Mouse (Mus musculus) embryonic facial prominence, embryonic 11.5 days (tissue): Measurements from ENCODE around the gene Cutc. TPM values are rescaled to one million over a fixed set of nuclear protein-coding genes. Genes with fewer than 3 reads are reported as not detected.

Source experiments
- ATAC-seq: fragments of 200-750 bp; cut with Nextera tagmentation; replicated peaks from 2 replicates; pipeline ENCODE4 v1.8.0; 2017; ENCODE audit warnings: low read depth; ENCODE audit not compliant: insufficient number of reproducible peaks, low FRiP score, low TSS enrichment
- DNase-seq: peaks from one replicate; pipeline ENCODE4 v3.0.0-alpha.2; 2015; ENCODE audit warnings: low spot score
- H3K27ac ChIP-seq: fragments of 300-500 bp; sonication (generic); replicated peaks from 2 replicates; pipeline ENCODE4 v1.5.1; 2014; ENCODE audit warnings: mild to moderate bottlenecking, low read depth, low read length, control low read depth
- H3K27me3 ChIP-seq: fragments of 300-500 bp; sonication (generic); 2 replicates; pipeline ENCODE4 v1.6.1; 2014; ENCODE audit warnings: mild to moderate bottlenecking, low read length, moderate library complexity, mixed read lengths; ENCODE audit not compliant: control insufficient read depth, insufficient read depth
- H3K36me3 ChIP-seq: fragments of 300-500 bp; sonication (generic); replicated peaks from 2 replicates; pipeline ENCODE4 v1.6.1; 2014; ENCODE audit warnings: low read depth, mild to moderate bottlenecking, low read length, moderate library complexity, mixed read lengths; ENCODE audit not compliant: control insufficient read depth, insufficient read depth
- H3K4me1 ChIP-seq: fragments of 300-500 bp; sonication (generic); 2 replicates; pipeline ENCODE4 v1.6.1; 2014; ENCODE audit warnings: low read length, mixed read lengths; ENCODE audit not compliant: control insufficient read depth, insufficient read depth
- H3K4me2 ChIP-seq: fragments of 300-500 bp; sonication (generic); 2 replicates; pipeline ENCODE4 v1.6.1; 2014; ENCODE audit warnings: low read depth, mild to moderate bottlenecking, control low read depth, low read length, moderate library complexity
- H3K4me3 ChIP-seq: fragments of 300-500 bp; sonication (generic); 2 replicates; pipeline ENCODE4 v1.5.1; 2014; ENCODE audit warnings: low read depth, low read length, control low read depth
- H3K9ac ChIP-seq: fragments of 300-500 bp; sonication (generic); replicated peaks from 2 replicates; pipeline ENCODE4 v1.6.1; 2014; ENCODE audit warnings: mild to moderate bottlenecking, control low read depth, low read length
- H3K9me3 ChIP-seq: fragments of 300-500 bp; sonication (generic); replicated peaks from 2 replicates; pipeline ENCODE4 v1.6.1; 2016; ENCODE audit warnings: mild to moderate bottlenecking, low read length, inconsistent platforms, mixed read lengths; ENCODE audit not compliant: control insufficient read depth
- WGBS: fragments of 180-500 bp; shearing (Covaris S2); extraction: QIAGEN DNeasy Blood & Tissue Kit; methylation state at CpG from one replicate; pipeline ENCODE4 v1.1.7; 2014; 5-methylcytosine and 5-hydroxymethylcytosine counted together
- polyA plus RNA-seq: library from polyadenylated mRNA; unstranded; fragments of >200 nt; fragmentation: Nextera tagmentation; extraction: Ambion mirVana; gene quantifications from 2 replicates; pipeline ENCODE4 v1.2.1, GENCODE M21; 2014

Cutc gene
- polyA plus RNA-seq, 1 experiment from 2014 or later, result 15.0 TPM

DNA sequence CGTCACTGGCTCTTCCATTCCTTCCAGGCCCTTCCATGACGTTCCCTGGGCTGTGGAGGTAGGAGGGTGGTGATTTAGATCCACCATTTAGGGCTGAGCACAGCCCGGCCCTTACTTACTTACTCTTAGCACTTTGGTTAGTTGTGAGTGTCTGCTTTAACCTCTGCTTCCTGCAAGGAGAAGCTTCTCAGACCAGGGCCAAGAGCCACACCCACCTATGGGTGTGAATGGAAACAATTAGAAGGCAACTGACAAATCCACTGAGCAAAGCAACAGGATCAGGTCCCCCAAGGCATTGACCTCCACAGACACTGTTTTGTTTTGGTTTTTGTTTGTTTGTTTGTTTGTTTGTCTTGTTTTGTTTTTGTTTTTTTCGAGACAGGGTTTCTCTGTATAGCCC lies 56.5 kb downstream of the Cutc start:
- H3K36me3 ChIP-seq, result no peaks in the 10 kb centered on the region
- no peak for ATAC-seq
- 35% methylated on average over 4 of the region's 4 CpGs for WGBS

DNA sequence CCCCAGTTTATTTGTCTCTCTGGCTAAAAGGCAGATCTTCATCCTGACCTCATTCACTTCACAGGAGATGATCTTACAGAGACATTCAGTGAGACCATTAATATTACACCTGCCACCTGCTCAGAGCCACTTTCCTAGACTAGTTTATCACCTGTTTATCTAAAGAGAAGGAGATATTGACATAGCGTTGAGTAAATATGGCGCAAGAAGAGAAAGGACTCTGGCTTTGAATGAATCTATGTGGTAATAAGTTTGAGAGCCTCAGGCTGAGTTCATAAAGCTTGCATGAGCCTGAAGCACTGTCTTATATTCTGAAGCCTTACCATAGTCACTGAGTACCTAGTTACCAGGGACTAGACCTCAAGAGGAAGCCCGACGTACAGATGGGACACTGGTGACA lies 58.6 kb downstream of the Cutc start:
- Histone ChIP-seq H3K27ac (no peak overlapping the region), H3K27me3 (no peaks in the 10 kb centered on the region), H3K9ac (no peak overlapping the region), H3K36me3 (no peaks in the 10 kb centered on the region), H3K4me3 (no peak overlapping the region), H3K9me3 (no peaks in the 10 kb centered on the region), H3K4me1 (no peaks in the 10 kb centered on the region), H3K4me2 (no peak overlapping the region)
- no peak for DNase-seq
- 96% methylated on average over 4 of the region's 4 CpGs for WGBS
- ATAC-seq, result no peak

More for the DNA sequence above, 56.5 kb downstream of the Cutc start:
- Histone ChIP-seq H3K9me3 (no peaks in the 10 kb centered on the region), H3K4me3 (no peak overlapping the region), H3K27me3 (no peaks in the 10 kb centered on the region), H3K9ac (no peak overlapping the region), H3K27ac (no peak overlapping the region), H3K4me2 (no peak overlapping the region), H3K4me1 (no peaks in the 10 kb centered on the region)
- DNase-seq, result no peak

DNA sequence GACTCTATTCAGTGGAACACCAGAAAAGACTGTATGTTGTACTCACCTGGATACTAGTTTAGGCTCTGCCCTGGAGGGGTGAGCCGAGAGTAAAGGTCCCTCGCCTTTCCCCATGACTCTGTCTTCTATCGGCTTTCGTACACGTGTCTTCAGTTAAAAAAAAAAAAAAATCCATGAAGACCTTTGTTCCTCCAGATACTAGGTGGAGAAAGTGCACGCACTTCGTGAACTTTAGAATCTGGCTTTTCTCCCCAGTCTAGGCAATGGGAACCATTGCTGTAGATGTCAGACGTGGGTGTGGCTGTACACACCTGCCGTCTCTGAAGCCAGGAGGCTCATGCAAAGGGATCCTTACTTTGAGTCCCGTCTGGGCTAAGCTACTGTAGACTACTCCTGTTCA lies 60.5 kb downstream of the Cutc start:
- H3K4me3 ChIP-seq, result no peak overlapping the region
- no peak overlapping the region for H3K4me2 ChIP-seq
- DNase-seq (no peak), ATAC-seq (no peak)
- no peaks in the 10 kb centered on the region for H3K27me3 ChIP-seq
- no peaks in the 10 kb centered on the region for H3K9me3 ChIP-seq
- no peaks in the 10 kb centered on the region for H3K36me3 ChIP-seq
- H3K4me1 ChIP-seq, result no peaks in the 10 kb centered on the region
- no peak overlapping the region for H3K27ac ChIP-seq
- H3K9ac ChIP-seq, result no peak overlapping the region
- WGBS, result 88% methylated on average over 10 of the region's 10 CpGs

DNA sequence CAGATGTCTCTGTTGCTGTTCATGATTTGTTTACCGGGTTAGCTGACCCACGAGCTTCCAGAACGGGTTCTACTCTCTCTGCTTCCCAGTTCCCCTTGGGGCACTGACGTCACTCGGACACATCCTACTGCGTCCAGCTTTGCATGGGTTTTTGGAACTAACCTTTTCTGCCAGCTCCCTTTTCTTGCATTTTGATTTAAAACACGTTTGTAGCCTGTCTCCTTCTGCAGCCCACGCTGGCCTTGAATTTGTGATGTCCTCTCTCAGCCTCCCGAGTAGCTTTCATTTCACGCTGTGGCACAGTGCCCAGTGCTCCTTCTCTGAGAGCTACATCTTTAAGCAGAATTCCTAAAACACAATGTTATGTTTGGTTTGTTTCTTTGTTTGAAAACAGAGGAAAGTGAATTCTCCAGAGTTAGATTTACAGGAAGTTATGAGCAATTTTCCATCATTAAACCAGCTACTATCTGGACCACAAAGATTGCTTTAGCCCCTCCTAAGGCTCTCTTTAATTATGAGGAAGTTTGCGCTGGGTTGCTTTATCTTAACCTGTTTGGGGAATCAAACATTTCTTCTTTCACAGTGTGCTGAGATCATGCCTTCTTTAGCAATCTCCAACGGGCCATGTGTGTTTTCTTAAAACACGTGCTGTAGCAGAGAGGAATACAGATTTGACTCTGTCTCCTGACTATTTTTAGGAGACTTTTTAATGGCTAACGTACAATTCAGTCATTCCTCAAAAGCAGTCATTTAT lies 63.0 kb downstream of the Cutc start:
- Histone ChIP-seq H3K4me2 (no peak overlapping the region), H3K27me3 (no peaks in the 10 kb centered on the region), H3K27ac (no peak overlapping the region), H3K4me3 (no peak overlapping the region), H3K36me3 (no peaks in the 10 kb centered on the region), H3K4me1 (no peaks in the 10 kb centered on the region), H3K9me3 (no peaks in the 10 kb centered on the region), H3K9ac (no peak overlapping the region)
- WGBS, result 74% methylated on average over 14 of the region's 14 CpGs
- DNase-seq, result no peak
- ATAC-seq, result no peak

Other genes with a start within 250 kb of the Cutc start
- 44.5 and 46.3 TPM in 2 replicates for gene Got1, start 228.4 kb upstream of the Cutc start, polyA plus RNA-seq
- gene Nkx2-3, start 140.7 kb upstream of the Cutc start, polyA plus RNA-seq, result 2.0 and 2.7 TPM in 2 replicates
- gene Slc25a28, start 78.1 kb upstream of the Cutc start, polyA plus RNA-seq, result 9.2 and 9.7 TPM in 2 replicates
- gene Entpd7, start 63.3 kb upstream of the Cutc start, polyA plus RNA-seq, result 9.6 and 11.4 TPM in 2 replicates
- 7.2 and 7.3 TPM in 2 replicates for gene Cox15, start within 50 bp of the Cutc start, polyA plus RNA-seq
- 0.03 and 0.11 TPM in 2 replicates for gene Abcc2, start 29.2 kb downstream of the Cutc start, polyA plus RNA-seq
- gene Dnmbp, start 187.2 kb downstream of the Cutc start, polyA plus RNA-seq, result 15.7 and 17.3 TPM in 2 replicates
- gene Cpn1, start 233.6 kb downstream of the Cutc start, polyA plus RNA-seq, result not detected in 2 replicates